Mouse (Mus musculus): ENCODE results near the gene Fam53a. TPM values are rescaled to one million over a fixed set of nuclear protein-coding genes. Genes with fewer than 3 reads are reported as not detected.

Fam53a gene
- polyA plus RNA-seq (2015; fragmentation: Nextera tagmentation; extraction: Ambion mirVana), result 44.0 and 47.8 TPM in 2 replicates

- Histone ChIP-seq H3K36me3 (no peaks in the 10 kb centered on the region), H3K4me1 (peaks cover 20% of the 10 kb centered on the region), H3K9me3 (no peaks in the 10 kb centered on the region), H3K27me3 (no peaks in the 10 kb centered on the region), H3K4me3 (peak within 1 kb of the TSS; percentile 85), H3K9ac (replicated peaks) (peak within 1 kb of the TSS; percentile 75), H3K4me2 (replicated peaks) (peak within 1 kb of the TSS; percentile 78), H3K27ac (replicated peaks) (peak within 1 kb of the TSS; percentile 92)
- peak; percentile 96 for ATAC-seq (replicated peaks)
- WGBS, result 0% methylated on average over 98 of the region's 99 CpGs
Observed at GRCm38 (mm10) chr5:33629301-33629987, at the start of gene Fam53a, which contains the start of gene Gm9903. Gene Fam53a, minus strand, starts transcription at chr5:33629635. Gene Gm9903, plus strand, starts transcription at chr5:33629925.

DNA sequence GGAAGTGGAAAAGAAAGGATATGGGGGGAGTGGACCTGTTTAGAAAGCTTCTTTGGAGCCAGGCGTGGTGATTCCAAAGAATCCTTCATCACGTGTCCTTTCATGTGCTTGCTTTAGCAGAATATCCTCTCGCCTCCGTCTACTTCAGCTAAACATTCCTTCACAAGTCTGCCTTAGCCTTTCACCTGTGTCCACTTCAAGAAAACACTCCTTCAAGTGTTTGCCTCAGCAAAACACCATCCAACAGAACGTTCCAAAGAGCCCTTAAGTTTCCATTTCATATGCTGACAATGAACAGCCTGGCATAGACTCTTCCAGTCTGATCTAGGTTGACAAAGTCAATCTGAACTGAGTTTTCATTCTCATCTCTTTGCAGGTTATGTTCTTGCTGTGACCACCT is 48.8 kb upstream of the Fam53a start:
- Histone ChIP-seq H3K4me2 (replicated peaks) (no peak overlapping the region), H3K4me3 (no peak overlapping the region), H3K9me3 (no peaks in the 10 kb centered on the region), H3K36me3 (no peaks in the 10 kb centered on the region), H3K4me1 (peaks cover 7% of the 10 kb centered on the region), H3K27me3 (no peaks in the 10 kb centered on the region), H3K27ac (replicated peaks) (no peak overlapping the region), H3K9ac (replicated peaks) (no peak overlapping the region)
- 83% methylated on average over 5 of the region's 5 CpGs for WGBS
- no peak for ATAC-seq (replicated peaks)

GRCm38 (mm10) chr5:33675964-33676363 is 46.5 kb upstream of the Fam53a start:
- peaks cover 7% of the 10 kb centered on the region for H3K4me1 ChIP-seq
- no peak overlapping the region for H3K9ac ChIP-seq (replicated peaks)
- H3K4me3 ChIP-seq, result no peak overlapping the region
- H3K4me2 ChIP-seq (replicated peaks), result no peak overlapping the region
- WGBS, result 0% methylated on average over 1 of the region's 1 CpGs
- no peak for ATAC-seq (replicated peaks)
- H3K36me3 ChIP-seq, result peaks cover 5% of the 10 kb centered on the region; the same call in 1 of the 2 replicates
- H3K9me3 ChIP-seq, result no peaks in the 10 kb centered on the region
- no peaks in the 10 kb centered on the region for H3K27me3 ChIP-seq
- H3K27ac ChIP-seq (replicated peaks), result no peak overlapping the region

DNA sequence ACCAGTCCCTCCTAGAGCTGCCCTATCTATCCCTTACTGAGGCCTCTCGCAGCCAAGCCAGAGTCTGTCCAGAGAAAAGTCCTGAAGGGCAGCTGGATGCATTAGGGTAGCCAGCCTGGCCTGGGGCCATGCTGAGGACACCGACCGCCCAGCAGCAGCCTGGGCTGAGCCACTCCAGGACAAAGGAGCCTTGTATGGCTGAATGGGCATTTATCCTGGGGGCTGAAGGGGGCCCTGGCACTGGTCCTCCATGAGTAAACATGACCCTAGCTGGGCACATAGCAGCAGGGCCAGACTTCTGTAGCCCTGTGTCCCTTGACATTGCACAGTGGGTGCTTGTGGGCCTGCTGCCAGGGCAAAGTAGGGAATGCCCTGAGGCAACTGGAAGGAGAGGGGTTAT is 45.0 kb upstream of the Fam53a start:
- no peak overlapping the region; the same call in 1 of the 2 replicates for H3K9ac ChIP-seq (replicated peaks)
- H3K4me1 ChIP-seq, result peaks cover 7% of the 10 kb centered on the region
- peak; percentile 83 for ATAC-seq (replicated peaks)
- no peaks in the 10 kb centered on the region for H3K9me3 ChIP-seq
- WGBS, result 14% methylated on average over 3 of the region's 3 CpGs
- H3K36me3 ChIP-seq, result peaks cover 13% of the 10 kb centered on the region
- no peak overlapping the region for H3K27ac ChIP-seq (replicated peaks)
- H3K27me3 ChIP-seq, result no peaks in the 10 kb centered on the region
- no peak overlapping the region for H3K4me2 ChIP-seq (replicated peaks)
- H3K4me3 ChIP-seq, result no peak overlapping the region

DNA sequence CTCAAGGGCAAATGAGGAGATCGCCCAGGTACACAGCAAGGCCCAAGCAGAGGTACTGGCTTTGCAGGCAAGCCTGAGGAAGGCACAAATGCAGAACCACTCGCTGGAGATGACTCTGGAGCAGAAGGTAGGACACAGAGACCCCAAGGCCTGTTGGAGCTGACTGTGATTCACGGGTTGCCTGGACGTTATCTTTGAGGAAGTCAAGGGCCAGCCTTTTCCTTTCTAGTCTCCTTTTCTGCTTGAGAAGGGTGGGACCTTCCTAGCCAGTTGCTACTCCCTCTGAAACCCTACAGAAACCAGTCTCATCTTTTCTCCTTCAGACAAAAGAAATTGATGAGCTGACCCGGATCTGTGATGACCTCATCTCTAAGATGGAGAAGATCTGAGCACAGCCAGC is 42.2 kb upstream of the Fam53a start:
- no peaks in the 10 kb centered on the region for H3K9me3 ChIP-seq
- no peak for ATAC-seq (replicated peaks)
- peaks cover 7% of the 10 kb centered on the region for H3K4me1 ChIP-seq
- H3K4me2 ChIP-seq (replicated peaks), result no peak overlapping the region
- H3K9ac ChIP-seq (replicated peaks), result no peak overlapping the region
- H3K27ac ChIP-seq (replicated peaks), result no peak overlapping the region
- no peak overlapping the region for H3K4me3 ChIP-seq
- peaks cover 23% of the 10 kb centered on the region for H3K36me3 ChIP-seq
- no peaks in the 10 kb centered on the region for H3K27me3 ChIP-seq
- WGBS, result 88% methylated on average over 5 of the region's 5 CpGs

DNA sequence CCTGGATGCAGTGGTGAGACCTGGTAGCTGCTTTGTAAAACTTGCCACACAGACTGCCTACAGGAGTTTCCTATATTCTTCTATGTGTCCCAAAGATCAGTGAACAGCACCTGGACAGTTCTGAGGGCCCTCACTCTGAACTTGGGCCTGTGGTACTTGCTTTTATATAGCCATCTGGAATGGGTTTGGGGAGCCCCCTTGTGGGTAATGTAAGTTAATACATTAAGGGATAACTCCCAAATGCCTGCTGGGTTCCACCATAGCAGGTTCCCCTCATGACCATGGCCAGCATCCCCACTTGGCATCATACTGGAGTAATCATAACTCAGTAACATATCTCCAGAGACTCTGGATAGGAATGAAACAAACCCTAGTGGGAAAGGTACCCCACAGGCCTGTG is 38.8 kb upstream of the Fam53a start:
- no peak for ATAC-seq (replicated peaks)
- H3K27me3 ChIP-seq, result no peaks in the 10 kb centered on the region
- H3K4me3 ChIP-seq, result no peak overlapping the region
- no peak overlapping the region for H3K4me2 ChIP-seq (replicated peaks)
- no peaks in the 10 kb centered on the region for H3K4me1 ChIP-seq
- no peaks in the 10 kb centered on the region for H3K9me3 ChIP-seq
- no peak overlapping the region for H3K27ac ChIP-seq (replicated peaks)
- no peak overlapping the region for H3K9ac ChIP-seq (replicated peaks)
- H3K36me3 ChIP-seq, result peaks cover 25% of the 10 kb centered on the region

DNA sequence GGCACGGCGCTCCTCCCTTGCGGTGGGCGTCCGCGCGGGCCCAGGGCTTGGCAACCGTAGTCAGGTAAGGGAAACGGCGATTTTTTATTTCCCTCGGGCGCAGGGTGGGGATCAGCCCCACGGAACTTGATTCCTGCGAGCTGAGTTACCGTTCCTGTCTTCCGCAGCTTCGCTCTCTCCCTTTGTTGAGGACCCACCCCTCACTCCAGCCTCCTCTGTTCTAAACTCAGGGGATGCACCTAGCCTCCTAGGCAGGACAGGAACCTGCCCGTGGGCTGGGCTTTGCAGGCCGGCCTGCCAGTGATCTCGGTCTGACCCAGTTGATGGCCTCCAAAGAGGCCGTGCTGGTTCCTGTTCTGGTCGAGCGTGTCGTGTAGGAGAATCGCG is 29.2 kb upstream of the Fam53a start:
- peak; percentile 9 for ATAC-seq (replicated peaks)
- H3K4me1 ChIP-seq, result peaks cover 43% of the 10 kb centered on the region
- peaks cover 13% of the 10 kb centered on the region; the same call in 1 of the 2 replicates for H3K36me3 ChIP-seq
- H3K27ac ChIP-seq (replicated peaks), result peak overlapping the region; percentile 97; the same call in 1 of the 2 replicates
- under 1% methylated on average over 26 of the region's 26 CpGs for WGBS
- H3K9ac ChIP-seq (replicated peaks), result peak overlapping the region; percentile 51
- no peaks in the 10 kb centered on the region for H3K9me3 ChIP-seq
- peak overlapping the region; percentile 95 for H3K4me2 ChIP-seq (replicated peaks)
- no peaks in the 10 kb centered on the region for H3K27me3 ChIP-seq
- H3K4me3 ChIP-seq, result peak overlapping the region; percentile 78

GRCm38 (mm10) chr5:33657787-33658663 is 28.6 kb upstream of the Fam53a start, which contains the start of the genes Tacc3 and Tmem129:
Gene Tacc3, plus strand, starts transcription at chr5:33658128.
Gene Tmem129, minus strand, starts transcription at chr5:33658416.
- WGBS, result 0% methylated on average over 60 of the region's 60 CpGs
- peak; percentile 99 for ATAC-seq (replicated peaks)

GRCm38 (mm10) chr5:33657251-33657786 is 27.9 kb upstream of the Fam53a start:
- under 1% methylated on average over 32 of the region's 32 CpGs for WGBS
- peaks cover 47% of the 10 kb centered on the region for H3K4me1 ChIP-seq
- H3K9me3 ChIP-seq, result no peaks in the 10 kb centered on the region
- H3K36me3 ChIP-seq, result peaks cover 14% of the 10 kb centered on the region
- peak overlapping the region; percentile 97 for H3K27ac ChIP-seq (replicated peaks)
- ATAC-seq (replicated peaks), result no peak
- no peaks in the 10 kb centered on the region for H3K27me3 ChIP-seq
- peak overlapping the region; percentile 95 for H3K4me2 ChIP-seq (replicated peaks)
- H3K4me3 ChIP-seq, result peak overlapping the region; percentile 78
- peak overlapping the region; percentile 69 for H3K9ac ChIP-seq (replicated peaks)

More at GRCm38 (mm10) chr5:33657787-33658663, 28.6 kb upstream of the Fam53a start, which contains the start of the genes Tacc3 and Tmem129:
- peak within 1 kb of the TSS; percentile 69 for H3K9ac ChIP-seq (replicated peaks)
- H3K27ac ChIP-seq (replicated peaks), result peak within 1 kb of the TSS; percentile 97
- H3K27me3 ChIP-seq, result no peaks in the 10 kb centered on the region
- peak within 1 kb of the TSS; percentile 95 for H3K4me2 ChIP-seq (replicated peaks)
- peaks cover 17% of the 10 kb centered on the region for H3K36me3 ChIP-seq
- peak within 1 kb of the TSS; percentile 78 for H3K4me3 ChIP-seq
- H3K9me3 ChIP-seq, result no peaks in the 10 kb centered on the region
- H3K4me1 ChIP-seq, result peaks cover 43% of the 10 kb centered on the region

DNA sequence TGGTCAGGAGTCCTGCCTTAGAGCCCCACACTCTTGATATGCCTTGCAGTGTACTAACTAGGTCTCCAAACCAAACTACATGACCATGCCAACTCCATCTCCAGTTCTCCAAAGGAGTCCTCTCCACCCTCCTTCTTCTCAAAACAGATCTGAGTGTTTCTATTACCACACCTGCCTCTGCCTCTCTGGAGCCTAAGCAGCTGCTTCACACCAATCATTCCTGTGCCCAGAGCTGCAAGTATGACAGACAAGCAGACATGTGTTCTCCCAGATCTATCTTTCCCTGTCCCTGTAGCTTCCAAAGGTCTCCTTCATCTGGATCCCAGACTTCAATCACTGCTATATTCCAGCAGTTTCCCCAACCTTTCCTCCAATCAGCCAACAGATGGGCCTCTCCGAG is 27.3 kb upstream of the Fam53a start:
- peak overlapping the region; percentile 78 for H3K4me3 ChIP-seq
- H3K4me1 ChIP-seq, result peaks cover 47% of the 10 kb centered on the region
- H3K9ac ChIP-seq (replicated peaks), result peak overlapping the region; percentile 69
- peak overlapping the region; percentile 95 for H3K4me2 ChIP-seq (replicated peaks)
- H3K36me3 ChIP-seq, result peaks cover 14% of the 10 kb centered on the region
- 35% methylated on average over 1 of the region's 1 CpGs for WGBS
- H3K27me3 ChIP-seq, result no peaks in the 10 kb centered on the region
- no peaks in the 10 kb centered on the region for H3K9me3 ChIP-seq
- no peak overlapping the region for H3K27ac ChIP-seq (replicated peaks)
- ATAC-seq (replicated peaks), result no peak

- Histone ChIP-seq H3K36me3 (peaks cover 14% of the 10 kb centered on the region), H3K9me3 (no peaks in the 10 kb centered on the region), H3K27me3 (no peaks in the 10 kb centered on the region), H3K4me3 (no peak overlapping the region), H3K27ac (replicated peaks) (no peak overlapping the region), H3K9ac (replicated peaks) (no peak overlapping the region), H3K4me1 (peaks cover 57% of the 10 kb centered on the region), H3K4me2 (replicated peaks) (no peak overlapping the region)
- WGBS, result 94% methylated on average over 10 of the region's 10 CpGs
- ATAC-seq (replicated peaks), result no peak
Observed at GRCm38 (mm10) chr5:33655251-33655840, 25.9 kb upstream of the Fam53a start.
